Mouse (Mus musculus): ENCODE measurements around the gene Cnot6.

DNA sequence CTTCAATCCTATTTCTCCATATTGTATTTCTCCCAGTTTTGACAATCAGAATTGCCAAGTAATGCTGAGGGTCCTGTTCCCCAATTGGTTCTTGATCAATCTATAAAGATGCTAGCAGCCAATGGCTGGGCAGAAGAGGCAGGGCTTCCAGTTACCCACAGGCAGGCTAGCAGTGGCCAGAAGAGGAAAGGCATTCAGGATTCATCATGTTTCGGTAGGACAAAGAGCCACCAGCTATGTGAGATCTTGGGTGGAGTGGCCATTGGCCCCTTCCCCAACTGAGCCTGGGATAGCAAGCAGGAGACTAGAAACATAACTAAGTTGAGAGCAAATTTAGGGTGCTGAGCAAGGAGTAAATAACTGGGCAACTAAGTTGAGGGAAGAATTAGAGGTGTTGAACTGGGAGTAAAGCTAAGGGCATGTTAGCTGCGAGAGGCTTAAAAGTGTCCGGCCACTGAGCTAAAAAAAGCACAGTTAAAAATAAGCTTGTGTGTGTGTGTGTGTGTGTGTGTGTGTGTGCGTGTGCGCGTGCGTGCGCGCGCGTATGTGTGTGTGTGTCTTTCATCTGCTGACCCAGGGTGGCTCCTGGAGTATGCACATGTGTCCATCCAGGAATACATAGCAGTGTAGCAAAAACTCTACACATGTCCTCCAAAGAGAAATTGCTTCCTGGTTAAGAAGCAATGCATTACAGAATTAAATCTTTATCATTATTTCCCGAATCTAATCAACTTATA is 28.1 kb downstream of the Cnot6 start:
- no peak for TF ChIP-seq CTCF (IDR thresholded peaks at IDR 0.05 in 2 of 3, conservative IDR thresholded peaks at IDR 0.05 in 1 of 3; ENCODE audit: control insufficient read depth in 1 of 3, insufficient read depth in 1 of 3, low read depth in 2 of 3, low read length in 3 of 3, poor library complexity in 1 of 3, severe bottlenecking in 1 of 3)
- no peak for TF ChIP-seq NELFE (IDR thresholded peaks at IDR 0.05; ENCODE audit: low read depth, low read length)
- no peak for TF ChIP-seq SMC3 (IDR thresholded peaks at IDR 0.05; ENCODE audit: low read depth, low read length)
- TF ChIP-seq GATA1 (IDR thresholded peaks at IDR 0.05; ENCODE audit: low read depth, low read length), result no peak
